Mouse (Mus musculus) gastrocnemius, adult 18-20 months (tissue): ENCODE results near the gene Bicc1. TPM values are rescaled to one million over a fixed set of nuclear protein-coding genes. Genes with fewer than 3 reads are reported as not detected.

Experiments
- DNase-seq: peaks from one replicate; pipeline ENCODE4 v3.0.0; 2021; ENCODE audit warnings: low spot score
- total RNA-seq, 2 experiments: library from RNA; stranded (reverse); gene quantifications; 2 replicates each; pipeline ENCODE4 v1.2.3; 2021

Gene Bicc1
- total RNA-seq, 2 experiments from 2014 or later: 7.2 to 8.2 TPM

- DNase-seq: no peak
These were observed 949 bp upstream of the Bicc1 start for GRCm38 (mm10) chr10:71160449-71160848.

- peak; percentile 57 for DNase-seq
These were observed 392 bp downstream of the Bicc1 start for GRCm38 (mm10) chr10:71158940-71159675.

- no peak for DNase-seq
These were observed 2.9 kb downstream of the Bicc1 start for GRCm38 (mm10) chr10:71156569-71156968.

- no peak for DNase-seq
These were observed 5.9 kb downstream of the Bicc1 start for GRCm38 (mm10) chr10:71153610-71154009.

- DNase-seq: no peak
These were observed 6.4 kb downstream of the Bicc1 start for GRCm38 (mm10) chr10:71153138-71153537.

GRCm38 (mm10) chr10:71150486-71150885 lies 9.0 kb downstream of the Bicc1 start:
- DNase-seq: no peak

GRCm38 (mm10) chr10:71148951-71149603 lies 10.4 kb downstream of the Bicc1 start:
- DNase-seq: no peak

GRCm38 (mm10) chr10:71148226-71148625 lies 11.3 kb downstream of the Bicc1 start:
- no peak for DNase-seq

- no peak for DNase-seq
These were observed 12.6 kb downstream of the Bicc1 start for GRCm38 (mm10) chr10:71146681-71147615.

GRCm38 (mm10) chr10:71145801-71146200 lies 13.7 kb downstream of the Bicc1 start:
- DNase-seq: peak; percentile 35

GRCm38 (mm10) chr10:71144191-71144590 lies 15.3 kb downstream of the Bicc1 start:
- DNase-seq: no peak

- no peak for DNase-seq
These were observed 16.9 kb downstream of the Bicc1 start for GRCm38 (mm10) chr10:71142568-71142967.

- DNase-seq: no peak
These were observed 19.1 kb downstream of the Bicc1 start for GRCm38 (mm10) chr10:71140281-71140845.

- no peak for DNase-seq
These were observed 20.7 kb downstream of the Bicc1 start for GRCm38 (mm10) chr10:71138852-71139197.

- no peak for DNase-seq
These were observed 21.2 kb downstream of the Bicc1 start for GRCm38 (mm10) chr10:71138132-71138851.

GRCm38 (mm10) chr10:71137606-71138005 lies 21.9 kb downstream of the Bicc1 start:
- no peak for DNase-seq

GRCm38 (mm10) chr10:71131333-71131732 lies 28.2 kb downstream of the Bicc1 start:
- no peak for DNase-seq

- no peak for DNase-seq
These were observed 29.2 kb downstream of the Bicc1 start for GRCm38 (mm10) chr10:71130261-71130660.

- no peak for DNase-seq
These were observed 31.6 kb downstream of the Bicc1 start for GRCm38 (mm10) chr10:71127951-71128331.

- DNase-seq: no peak
These were observed 32.1 kb downstream of the Bicc1 start for GRCm38 (mm10) chr10:71127278-71127950.
